Mouse (Mus musculus) thymus, postnatal 14 days (tissue): Measurements from ENCODE around the gene Il12rb1.
A peak's percentile ranks its signal among the peaks of the same experiment; 100 is the strongest.

Source experiments
- DNase-seq: peaks from one replicate; pipeline ENCODE4 v3.0.0; 2021

Gene Il12rb1

DNA sequence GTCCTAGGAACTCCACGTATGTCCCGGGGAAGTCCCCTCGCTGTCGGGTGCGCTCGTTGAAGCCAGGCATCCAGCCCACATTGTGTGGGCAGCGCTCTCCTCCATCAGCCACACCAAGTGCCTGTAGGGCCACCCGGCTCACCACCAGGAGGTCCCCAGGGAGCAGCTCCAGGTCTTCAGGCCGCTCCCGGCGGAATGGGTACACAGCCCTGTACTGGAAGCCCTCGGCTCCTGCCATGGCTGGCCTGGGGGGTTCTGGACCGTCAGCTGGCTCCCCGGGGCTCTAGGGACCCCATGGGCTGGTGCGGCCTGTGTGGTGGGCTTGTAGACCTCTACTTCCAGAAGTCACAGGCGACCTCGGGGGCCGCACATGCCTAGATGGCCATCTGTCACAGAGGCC, 33.5 kb upstream of the Il12rb1 start:
- no peak for DNase-seq

DNA sequence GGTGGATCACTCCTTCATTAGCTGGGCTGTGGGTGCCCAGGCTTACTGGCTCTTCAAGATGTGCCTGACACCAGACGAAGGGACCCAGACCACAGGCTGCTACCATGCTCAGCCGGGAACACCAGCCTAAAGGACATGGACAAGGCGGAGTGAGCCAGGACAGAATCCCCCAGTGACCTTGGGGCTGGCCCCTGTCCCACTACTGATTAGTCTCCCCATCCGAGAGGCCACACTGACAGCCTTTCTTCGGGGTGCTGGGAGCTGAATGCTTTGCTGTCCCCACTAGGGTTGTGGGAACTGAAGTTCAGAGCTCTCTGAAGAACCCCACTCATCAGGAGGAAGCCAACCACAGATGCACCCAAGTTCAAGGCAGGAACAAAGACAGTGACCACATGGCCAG, 33.0 kb upstream of the Il12rb1 start:
- no peak for DNase-seq

- DNase-seq: no peak
Observed at GRCm38 (mm10) chr8:70775851-70776495, 32.3 kb upstream of the Il12rb1 start.

GRCm38 (mm10) chr8:70776496-70777444, 31.5 kb upstream of the Il12rb1 start, which contains the start of gene Pik3r2:
Gene Pik3r2, minus strand, starts transcription at chr8:70776713.
- peak; percentile 98 for DNase-seq

DNA sequence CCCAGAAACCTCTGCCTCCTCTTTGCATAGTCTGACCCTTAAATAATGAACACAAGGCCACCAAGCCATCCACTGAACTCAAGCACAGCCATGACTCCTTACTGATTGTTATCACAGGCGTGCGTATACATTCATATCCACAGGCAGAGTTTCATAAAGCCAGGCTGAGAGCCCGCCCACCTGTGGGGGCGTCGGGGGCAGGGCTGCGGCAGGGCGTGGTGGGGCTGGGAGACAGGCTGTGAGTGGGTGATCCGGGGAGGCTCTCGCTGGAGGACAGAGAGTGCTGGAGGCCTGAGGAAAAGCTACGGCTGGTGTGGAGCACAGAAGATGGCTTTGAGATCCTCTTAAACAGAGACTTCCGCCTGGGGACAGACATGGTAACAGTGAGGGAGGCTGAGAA, 28.2 kb upstream of the Il12rb1 start:
- no peak for DNase-seq

- no peak for DNase-seq
Observed at GRCm38 (mm10) chr8:70786291-70787050, 21.8 kb upstream of the Il12rb1 start.

DNA sequence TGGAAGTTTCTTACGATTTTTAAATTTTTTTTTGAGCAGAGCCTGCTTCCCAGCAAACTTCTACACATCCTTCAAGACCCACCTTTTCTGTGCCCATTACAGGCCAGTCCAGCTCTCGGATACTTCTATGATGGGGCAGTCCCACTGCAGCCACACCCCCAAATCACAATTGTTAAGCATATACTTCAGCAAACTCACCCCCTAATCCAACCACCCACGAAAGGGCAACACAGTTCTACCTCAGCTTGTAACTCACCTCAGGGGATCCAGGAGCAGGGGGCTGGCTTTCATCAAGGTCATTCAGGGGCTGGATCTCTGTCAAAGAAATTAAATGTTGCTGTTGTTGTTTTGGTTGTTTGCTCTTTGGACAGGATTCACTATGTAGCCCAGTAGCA, 21.2 kb upstream of the Il12rb1 start:
- DNase-seq: no peak

DNA sequence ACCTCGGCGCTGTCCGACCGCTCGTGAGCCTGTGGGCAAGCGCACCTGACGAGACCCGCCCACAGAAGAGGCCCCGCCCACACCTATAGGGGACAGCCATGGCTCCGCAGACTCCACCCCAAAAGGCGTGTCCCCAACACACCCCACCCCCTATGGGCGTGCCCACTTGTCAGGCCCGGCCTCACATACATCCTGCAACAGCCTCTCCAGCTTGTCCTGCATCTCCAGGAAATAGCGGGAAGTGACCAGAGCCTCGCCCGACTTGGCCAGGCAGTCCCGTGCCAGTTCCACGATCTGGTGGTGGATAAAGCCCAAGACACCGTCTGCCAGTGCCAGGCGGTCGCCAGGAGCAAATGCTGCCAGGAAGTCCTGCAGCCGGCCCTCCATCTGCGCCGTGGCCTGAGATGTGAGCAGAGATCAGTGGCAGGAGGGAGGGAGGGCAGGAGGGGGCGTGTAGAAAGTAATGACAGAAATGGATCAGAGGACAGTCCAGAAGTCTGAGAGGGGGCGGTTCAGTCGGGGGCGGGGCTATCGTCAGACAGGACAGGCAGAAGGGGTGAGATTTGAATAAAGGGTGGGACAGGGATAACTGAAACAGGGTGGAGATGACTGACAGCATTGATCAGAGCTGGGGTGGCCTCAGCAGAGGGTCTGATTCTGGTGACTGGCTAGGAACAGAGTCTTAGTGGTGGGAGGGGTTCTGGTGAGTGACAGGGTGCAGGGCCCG, 20.1 kb upstream of the Il12rb1 start:
- DNase-seq: no peak

DNA sequence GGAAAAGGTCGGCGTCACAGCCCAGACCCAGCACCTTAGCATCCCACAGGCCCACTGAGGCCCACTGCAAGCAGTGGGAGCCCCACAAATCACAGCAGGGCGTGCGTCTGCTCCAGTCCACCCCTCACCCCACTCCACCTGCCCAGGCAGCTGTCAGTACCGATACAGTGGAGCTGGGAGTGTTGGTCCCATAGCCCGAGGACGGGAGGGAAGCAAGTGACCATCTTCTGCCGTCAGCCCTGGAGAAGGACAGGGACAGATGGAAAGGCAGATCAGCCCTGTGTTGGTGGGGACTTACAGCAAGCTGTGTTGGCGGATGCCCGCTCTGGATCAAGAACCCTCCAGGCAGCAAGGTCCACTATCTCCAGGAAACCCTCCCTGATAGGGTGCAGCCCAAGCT, 19.2 kb upstream of the Il12rb1 start:
- no peak for DNase-seq

DNA sequence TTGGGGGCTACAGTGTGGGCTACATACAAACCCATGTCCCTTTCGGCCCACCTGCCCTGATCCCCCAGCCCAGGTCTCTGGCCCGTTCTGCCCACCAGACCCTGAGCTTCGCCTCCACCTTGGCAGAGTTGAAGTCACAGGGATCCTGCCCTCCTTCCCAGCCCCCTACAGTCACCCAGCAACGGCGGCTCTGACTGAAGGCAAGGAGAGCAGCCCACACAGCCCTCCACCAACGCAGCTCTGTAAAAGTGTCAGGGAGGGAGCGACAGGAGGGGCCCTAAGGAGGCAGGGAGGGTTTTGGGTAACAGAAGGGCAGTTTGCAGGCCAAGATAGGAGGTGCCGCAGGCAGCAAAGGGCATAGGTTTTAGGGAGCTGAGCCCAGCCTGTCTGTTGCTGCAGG, 17.4 kb upstream of the Il12rb1 start:
- peak; percentile 53 for DNase-seq

GRCm38 (mm10) chr8:70791294-70791701, 17.0 kb upstream of the Il12rb1 start:
- DNase-seq: peak; percentile 88

DNA sequence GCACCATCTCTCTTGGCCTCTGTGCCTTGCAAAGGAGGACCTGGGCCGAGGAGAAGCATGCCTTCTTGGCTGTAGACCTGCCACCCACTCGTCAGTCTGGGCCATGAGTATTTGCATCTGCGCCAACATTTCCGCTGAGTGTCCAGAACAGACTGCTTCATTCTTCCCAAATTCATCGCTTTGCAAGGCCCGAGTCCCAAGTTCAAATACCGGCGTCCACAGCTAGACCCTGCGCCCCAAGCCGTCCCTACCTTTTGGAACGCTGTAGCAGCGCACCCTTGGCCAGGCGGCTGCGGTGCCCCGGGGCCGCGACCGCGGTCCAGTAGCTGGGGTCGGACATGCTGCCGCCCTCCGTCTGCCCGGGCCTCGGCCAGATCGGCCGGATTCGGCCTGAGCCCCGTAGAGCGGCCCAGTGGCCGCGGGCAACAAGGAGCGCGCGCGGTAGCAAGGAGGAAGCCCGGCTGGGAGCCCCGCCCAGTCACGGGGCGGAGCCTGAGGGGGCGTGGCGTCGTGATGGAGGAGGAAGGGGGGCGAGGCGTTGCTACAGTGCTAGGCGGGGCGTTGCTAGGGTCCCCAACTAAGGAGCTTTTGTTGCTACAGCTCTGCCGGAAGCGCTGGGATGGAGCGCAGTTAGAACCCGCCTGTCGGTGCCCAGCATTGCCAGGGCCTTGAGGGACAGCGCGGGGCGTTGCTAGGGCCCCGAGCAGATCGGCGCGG, 16.1 kb upstream of the Il12rb1 start:
- DNase-seq: peak; percentile 100

DNA sequence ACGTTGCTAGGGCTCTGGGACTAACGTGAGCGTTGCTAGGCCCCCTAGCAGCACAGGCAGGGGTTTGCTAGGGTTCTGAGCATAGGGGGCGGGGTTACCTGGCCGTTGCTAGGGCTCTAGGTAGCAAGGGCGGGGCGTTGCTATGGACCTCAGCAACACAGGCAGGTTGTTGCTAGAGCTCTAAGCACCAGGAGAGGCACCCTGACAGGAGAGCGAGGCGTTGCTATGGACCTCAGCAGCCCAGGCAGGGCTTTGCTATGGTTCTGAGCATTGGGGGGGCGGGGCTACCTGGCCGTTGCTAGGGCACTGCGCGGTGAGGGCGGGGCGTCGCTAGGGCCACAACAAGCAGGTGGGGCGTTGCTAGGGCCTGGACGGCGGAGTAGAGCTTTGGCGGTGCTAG, 15.5 kb upstream of the Il12rb1 start:
- no peak for DNase-seq

DNA sequence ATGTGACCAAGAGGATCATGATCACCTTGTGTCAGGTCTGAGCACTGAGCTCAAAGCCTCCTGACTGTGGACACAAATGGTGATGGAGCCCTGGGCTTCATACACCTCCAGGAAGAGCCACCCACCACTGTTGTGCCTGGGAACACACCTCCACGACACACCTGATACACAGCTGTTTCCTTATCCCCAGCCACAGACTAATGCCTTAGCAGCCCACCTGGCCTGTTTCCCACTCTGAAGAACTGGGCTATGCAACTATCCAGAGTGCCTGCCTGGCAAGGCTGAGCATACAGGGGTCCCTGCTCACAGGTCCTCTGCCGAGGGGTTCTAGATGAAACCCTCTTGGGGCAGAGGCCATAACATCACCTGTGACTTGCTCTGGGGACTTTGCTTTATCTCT, 14.0 kb upstream of the Il12rb1 start:
- DNase-seq: no peak

DNA sequence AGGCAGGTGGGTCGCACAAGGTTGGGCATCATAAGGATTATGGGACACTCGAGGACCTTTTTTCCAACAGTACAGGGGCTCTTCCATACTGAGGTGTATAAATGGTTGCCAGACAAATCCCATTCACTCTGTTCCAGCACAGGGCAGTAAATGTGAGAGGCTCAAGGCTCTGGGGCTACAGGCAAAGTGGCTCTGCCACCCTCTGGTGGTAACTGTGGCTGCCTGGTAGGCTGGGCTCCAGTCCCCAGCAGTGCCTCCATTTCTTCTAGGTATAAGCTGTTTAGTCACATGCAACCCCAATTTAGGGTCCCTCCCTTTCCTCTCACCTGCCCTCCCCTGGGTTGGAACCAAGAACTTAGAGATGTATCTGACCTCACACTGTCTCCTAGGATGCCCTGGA, 12.9 kb upstream of the Il12rb1 start:
- no peak for DNase-seq

DNA sequence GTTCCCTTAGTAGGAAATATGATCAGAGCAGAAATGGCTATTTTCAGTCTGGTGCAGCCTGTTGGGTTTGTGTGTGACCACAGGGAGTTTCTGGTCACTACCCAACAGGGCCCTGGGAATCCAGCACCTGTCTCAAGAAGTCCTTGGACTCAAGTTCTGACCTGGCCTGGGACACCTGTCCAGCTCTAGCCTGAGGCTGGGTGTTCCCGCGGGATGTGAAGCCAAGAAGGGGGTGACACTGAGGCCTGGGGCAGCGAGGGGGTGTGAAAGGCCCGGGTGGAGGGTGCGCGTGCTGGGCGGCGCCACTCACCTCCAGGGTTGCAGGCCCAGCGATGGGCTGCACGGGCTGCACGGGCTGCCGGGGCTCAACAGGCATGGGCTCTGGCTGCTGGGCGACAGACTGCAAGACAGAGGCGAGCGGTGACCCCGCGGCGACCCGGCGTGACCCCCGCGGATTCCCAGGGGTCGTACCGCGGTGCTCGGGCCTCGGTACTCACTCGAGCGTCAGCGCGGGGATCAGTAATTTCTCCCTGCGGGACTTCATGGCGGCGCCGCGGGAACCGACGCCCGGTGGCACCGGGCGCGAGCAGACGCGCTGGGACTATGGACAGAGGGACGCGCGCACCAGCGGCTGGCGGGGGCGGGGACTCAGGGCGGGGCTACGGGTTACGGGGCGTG, 11.7 kb upstream of the Il12rb1 start:
- peak; percentile 41 for DNase-seq

DNA sequence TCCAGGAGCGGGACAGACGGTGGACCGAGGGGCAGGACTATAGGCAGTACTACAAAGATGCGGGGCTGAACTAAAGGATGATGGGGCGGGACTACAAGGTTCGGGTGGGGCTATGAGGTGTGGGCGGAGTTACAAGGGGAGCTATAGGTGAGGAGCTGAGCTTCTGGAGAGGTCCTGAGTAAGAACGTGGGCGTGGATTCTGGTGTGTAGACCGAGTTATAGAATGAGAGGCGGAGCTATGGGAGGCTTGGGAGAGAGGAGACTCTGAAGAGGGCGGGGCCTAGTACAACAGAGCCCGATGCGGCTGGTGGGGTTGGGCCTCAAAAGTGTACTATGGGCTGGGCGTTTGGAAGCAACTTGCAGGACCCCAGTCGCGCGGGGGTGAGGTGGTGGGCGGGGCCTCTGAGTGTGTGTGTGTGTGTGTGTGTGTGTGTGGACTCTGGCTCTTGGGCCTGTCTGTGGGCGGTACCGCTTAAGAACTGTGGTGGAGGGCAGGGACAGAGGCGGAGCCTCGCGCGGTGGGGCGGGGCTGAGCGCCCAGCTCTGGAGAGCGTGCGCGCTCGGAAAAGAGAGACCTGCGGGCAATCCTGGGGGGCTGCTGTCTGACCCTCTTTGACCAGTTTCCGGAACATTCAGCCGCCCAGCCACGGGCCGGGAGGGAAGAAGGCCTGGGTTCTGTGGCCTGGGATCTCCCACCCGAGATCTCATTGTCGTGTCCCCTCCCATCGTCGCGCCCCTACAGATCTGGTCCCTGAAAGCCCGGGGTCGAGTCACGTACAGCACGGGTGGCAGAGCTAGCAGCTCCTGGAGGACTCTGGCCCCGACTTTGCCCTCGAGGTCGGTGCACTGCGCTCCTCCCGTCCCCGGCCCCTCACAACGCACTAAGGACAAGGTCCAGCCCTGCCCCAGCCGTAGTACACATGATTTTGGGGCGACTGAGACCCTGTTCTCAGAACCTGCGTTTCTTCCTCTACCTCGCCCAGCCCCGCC, 10.9 kb upstream of the Il12rb1 start:
- DNase-seq: peak; percentile 84

DNA sequence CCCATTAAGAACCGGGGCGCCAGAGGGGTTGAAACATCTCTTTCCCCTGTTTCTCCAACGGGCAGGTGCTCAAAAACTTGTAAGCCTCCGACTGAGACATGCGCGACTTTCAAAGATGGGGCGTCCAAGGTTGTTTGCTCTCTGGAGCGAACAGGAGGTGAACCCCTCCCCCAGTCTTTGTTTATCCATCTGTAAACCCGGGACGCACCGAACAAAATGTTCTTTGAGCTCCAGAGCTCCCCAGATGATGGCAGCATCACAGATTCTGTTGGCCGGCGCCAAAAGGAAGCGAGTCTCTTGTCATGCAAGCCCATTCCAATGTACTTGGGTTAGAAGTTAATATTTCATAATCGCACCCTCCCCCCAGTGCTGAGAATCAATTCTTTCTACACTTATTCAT, 10.0 kb upstream of the Il12rb1 start:
- no peak for DNase-seq

DNA sequence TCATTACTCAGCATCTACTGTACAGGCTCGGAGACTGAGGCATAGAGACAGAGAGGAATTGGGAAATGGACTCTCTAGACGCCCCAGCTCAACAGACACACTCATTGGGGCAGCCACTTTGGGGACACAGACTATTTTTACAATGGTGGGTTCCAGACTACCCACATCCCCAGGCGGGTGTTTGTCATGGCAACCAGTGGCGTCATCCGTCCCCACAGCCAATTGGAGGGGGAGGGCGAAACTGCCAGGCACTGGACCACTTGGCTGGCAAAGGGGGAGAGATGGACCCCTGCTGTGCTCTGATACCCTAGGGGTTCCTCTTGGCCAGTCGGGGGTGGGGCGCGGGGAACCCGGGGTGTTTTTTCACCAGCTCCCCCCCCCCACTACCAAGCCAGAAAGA, 7.6 kb upstream of the Il12rb1 start:
- peak; percentile 56 for DNase-seq

- peak; percentile 84 for DNase-seq
Observed at GRCm38 (mm10) chr8:70801156-70801555, 7.1 kb upstream of the Il12rb1 start.
